Mouse (Mus musculus): ENCODE results near the gene Cmklr1. TPM values are rescaled to one million over a fixed set of nuclear protein-coding genes. Genes with fewer than 3 reads are reported as not detected.

Gene Cmklr1
- polyA plus RNA-seq, 1 experiment from 2014 or later, result 3.1 TPM

Other genes starting within 250 kb of the Cmklr1 start
- gene Wscd2, start 160.1 kb downstream of the Cmklr1 start, polyA plus RNA-seq (2015; fragmentation: Nextera tagmentation; extraction: Ambion mirVana), result 1.5 and 1.9 TPM in 2 replicates
- gene 1700069L16Rik, start 74.3 kb upstream of the Cmklr1 start, polyA plus RNA-seq (2015; fragmentation: Nextera tagmentation; extraction: Ambion mirVana), result not detected in 2 replicates
- 6.0 and 6.3 TPM in 2 replicates for gene Ficd, start 85.4 kb upstream of the Cmklr1 start, polyA plus RNA-seq (2015; fragmentation: Nextera tagmentation; extraction: Ambion mirVana)
- 31.6 TPM in 2 replicates for gene Sart3, start 122.1 kb upstream of the Cmklr1 start, polyA plus RNA-seq (2015; fragmentation: Nextera tagmentation; extraction: Ambion mirVana)
- 118 and 136 TPM in 2 replicates for gene Iscu, start 122.3 kb upstream of the Cmklr1 start, polyA plus RNA-seq (2015; fragmentation: Nextera tagmentation; extraction: Ambion mirVana)
- 22.4 and 22.5 TPM in 2 replicates for gene Tmem119, start 150.1 kb upstream of the Cmklr1 start, polyA plus RNA-seq (2015; fragmentation: Nextera tagmentation; extraction: Ambion mirVana)
- gene Selplg, start 182.2 kb upstream of the Cmklr1 start, polyA plus RNA-seq (2015; fragmentation: Nextera tagmentation; extraction: Ambion mirVana), result 10.1 and 29.8 TPM in 2 replicates

All from heart, embryonic 16.5 days (tissue).